Mouse (Mus musculus) cerebellum, adult 2 months (tissue): Measurements from ENCODE around the gene Tor1aip1.

Experiments used
- CTCF ChIP-seq: fragments of 200-500 bp; IDR thresholded peaks from 2 replicates; pipeline ENCODE4 v1.5.1; 2011; ENCODE audit warnings: low read depth, mild to moderate bottlenecking, control low read depth, low read length, moderate library complexity, borderline replicate concordance; ENCODE audit not compliant: insufficient read depth
- POLR2A ChIP-seq: fragments of 200-500 bp; IDR thresholded peaks from 2 replicates; pipeline ENCODE4 v1.6.1; 2011; ENCODE audit warnings: low read length, control low read depth, borderline replicate concordance; ENCODE audit not compliant: insufficient read depth

DNA sequence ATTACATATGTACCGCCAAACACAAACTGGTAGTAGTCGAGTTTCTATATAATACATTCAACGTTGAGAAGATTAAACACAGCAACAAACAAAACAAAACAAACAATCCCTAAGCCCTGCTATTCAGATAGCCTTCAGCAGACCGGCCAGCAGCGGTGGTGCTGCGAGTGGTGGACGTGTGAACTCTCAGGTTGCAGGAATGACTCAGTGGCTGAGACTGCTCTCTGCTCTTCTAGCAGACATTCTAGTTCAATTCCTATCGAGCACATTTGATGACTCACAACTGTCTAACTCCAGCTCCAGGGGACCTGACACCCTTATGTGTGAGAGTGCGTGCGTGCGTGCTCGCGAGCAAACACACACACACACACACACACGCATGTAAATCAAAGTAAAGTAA, 33.8 kb upstream of the Tor1aip1 start:
- TF ChIP-seq CTCF (no peak), POLR2A (no peak)
